Mouse (Mus musculus) right cerebral cortex, adult 18-20 months (tissue): ENCODE data around the gene Cplx3.

Experiments used
- DNase-seq: peaks from one replicate; pipeline ENCODE4 v3.0.0; 2022; ENCODE audit warnings: mixed read lengths

Gene Cplx3

GRCm38 (mm10) chr9:57637741-57638322 is 31.8 kb upstream of the Cplx3 start:
- DNase-seq = no peak

- DNase-seq = no peak
Measured at GRCm38 (mm10) chr9:57637272-57637671, 31.2 kb upstream of the Cplx3 start.

DNA sequence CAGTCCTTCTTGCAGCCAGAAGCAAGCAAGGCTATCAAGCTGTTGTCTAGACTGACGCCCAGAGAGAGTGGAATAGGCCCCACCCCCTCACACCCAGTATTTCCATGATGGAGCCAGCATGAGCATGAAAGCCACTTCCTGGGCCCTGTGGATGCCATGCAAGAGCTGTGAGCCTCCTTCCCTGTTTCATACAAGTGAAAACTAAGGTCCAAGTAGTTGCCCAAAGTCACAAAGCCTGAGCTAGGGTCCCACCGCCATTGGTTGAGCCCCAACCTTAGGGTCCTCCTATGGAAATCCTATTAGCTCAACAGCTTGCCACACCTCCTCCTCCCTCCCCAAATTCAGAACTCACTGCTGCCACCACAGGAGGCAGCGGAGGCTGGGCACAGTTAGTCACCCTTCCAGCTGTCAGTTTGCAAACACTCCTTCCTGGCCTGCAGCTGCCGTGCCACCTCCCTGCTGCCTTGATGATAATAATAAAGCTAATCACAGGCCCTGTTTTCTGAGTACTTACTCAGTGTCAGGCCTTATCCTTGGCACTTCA is 27.5 kb upstream of the Cplx3 start:
- DNase-seq = peak; percentile 66

GRCm38 (mm10) chr9:57629118-57629874 is 23.2 kb upstream of the Cplx3 start:
- peak; percentile 62 for DNase-seq

DNA sequence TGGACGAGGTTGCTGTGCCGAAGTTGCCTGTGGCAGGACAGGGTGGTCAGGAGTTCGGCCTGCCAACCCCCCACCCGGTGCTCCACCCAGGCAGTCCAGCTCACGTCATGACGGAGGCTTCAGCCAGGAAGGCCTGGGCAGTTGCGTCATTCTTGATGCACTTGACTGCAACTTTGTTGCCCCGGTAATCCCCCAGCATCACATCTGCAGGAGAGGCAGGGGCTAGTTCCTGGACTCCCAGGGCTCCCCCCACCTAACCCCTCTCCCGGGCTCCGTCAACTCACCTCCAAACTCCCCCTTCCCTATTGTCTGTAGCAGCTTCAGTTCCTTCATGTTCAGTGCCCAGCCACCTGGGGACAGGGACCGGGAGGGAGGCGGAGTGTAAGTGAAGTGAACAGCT is 22.6 kb upstream of the Cplx3 start:
- no peak for DNase-seq

GRCm38 (mm10) chr9:57627892-57628291 is 21.8 kb upstream of the Cplx3 start:
- DNase-seq = no peak

DNA sequence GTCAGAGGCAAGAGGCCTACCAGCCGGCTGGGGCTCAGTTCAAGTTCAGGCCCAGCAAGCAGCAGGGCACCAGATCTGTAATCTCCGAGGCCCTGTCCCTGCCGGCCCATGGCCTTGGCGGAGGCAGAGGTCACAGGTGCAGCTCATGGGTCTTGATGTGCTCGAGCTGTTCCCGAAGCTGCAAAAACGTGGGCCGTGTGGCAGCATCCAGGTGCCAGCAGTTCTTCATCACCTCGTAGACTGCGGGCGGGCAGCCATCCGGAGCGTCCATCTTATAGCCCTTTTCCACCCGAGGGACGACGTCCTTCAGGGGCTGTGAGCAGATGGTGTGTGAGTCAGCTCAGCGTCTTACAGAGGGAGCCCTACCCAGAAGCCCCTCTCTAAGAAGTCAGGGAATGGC is 21.1 kb upstream of the Cplx3 start:
- DNase-seq = no peak

DNA sequence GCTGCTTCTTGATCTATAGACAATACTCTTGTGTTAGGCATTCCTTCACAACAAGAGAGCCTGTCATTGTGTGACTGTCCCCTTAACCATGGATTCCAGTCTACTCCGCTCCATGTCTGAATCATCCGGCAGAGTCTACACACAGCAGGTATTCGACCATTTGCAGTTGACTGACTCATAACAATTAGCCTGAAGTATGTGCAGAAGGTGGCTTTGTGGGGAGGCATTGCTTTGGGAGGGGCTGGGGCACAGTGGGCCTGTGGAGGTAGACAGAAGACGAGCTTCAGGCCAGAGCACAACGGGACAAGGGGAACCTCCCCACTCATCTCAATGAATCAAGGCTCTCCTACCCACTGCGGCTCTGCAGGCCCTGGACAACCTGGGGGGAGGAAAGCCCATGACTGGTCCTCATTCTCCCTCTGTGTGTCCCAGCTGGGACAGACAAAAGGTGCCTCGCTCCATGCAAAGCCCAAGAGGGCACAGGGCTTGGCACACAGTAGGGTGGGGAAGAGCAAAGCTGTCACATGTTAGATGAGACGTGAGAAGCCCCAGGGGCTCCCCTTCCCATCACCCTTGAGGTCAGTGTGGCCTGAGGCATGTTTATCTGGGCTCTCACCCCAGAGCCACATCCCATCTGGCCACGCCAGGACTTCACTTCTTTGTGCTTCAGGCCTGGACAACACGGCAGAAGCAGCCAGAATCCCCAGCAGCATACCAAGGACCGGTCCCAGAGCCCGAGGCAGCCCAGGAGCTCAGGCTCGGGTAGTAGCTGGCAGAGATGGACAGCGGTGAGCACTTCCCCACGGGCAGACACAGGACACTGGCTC is 19.8 kb upstream of the Cplx3 start:
- DNase-seq = no peak

- no peak for DNase-seq
Measured at GRCm38 (mm10) chr9:57624295-57624694, 18.2 kb upstream of the Cplx3 start.

GRCm38 (mm10) chr9:57620674-57621073 is 14.6 kb upstream of the Cplx3 start, which contains the start of gene Lman1l:
TSS of gene Lman1l (minus strand) at chr9:57620774.
- DNase-seq = no peak

DNA sequence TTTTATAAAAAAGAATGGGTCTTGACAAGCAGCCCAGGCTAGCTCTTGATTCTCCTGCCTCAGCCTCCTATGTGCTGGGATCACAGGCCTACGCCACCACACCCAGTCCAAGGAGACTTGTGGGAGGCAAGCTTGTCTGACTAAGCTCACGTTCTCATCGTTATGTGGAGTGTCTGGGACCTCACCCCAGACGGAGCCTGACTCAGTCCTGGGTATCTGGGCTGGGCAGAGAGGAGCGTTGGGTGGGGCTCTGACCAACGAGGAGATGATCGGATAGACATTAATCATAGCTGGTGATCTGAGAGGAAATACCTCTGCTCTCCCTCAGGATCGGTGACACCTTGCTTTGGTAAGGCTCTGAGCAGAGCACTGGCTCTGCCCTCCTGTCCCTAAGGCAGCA is 12.8 kb upstream of the Cplx3 start:
- no peak for DNase-seq

GRCm38 (mm10) chr9:57617556-57618169 is 11.6 kb upstream of the Cplx3 start:
- no peak for DNase-seq

GRCm38 (mm10) chr9:57614786-57615185 is 8.7 kb upstream of the Cplx3 start:
- DNase-seq = no peak

- no peak for DNase-seq
Measured at GRCm38 (mm10) chr9:57613975-57614374, 7.9 kb upstream of the Cplx3 start.

GRCm38 (mm10) chr9:57612587-57612986 is 6.5 kb upstream of the Cplx3 start:
- no peak for DNase-seq

- DNase-seq = no peak
Measured at GRCm38 (mm10) chr9:57610359-57610826, 4.3 kb upstream of the Cplx3 start.

- no peak for DNase-seq
Measured at GRCm38 (mm10) chr9:57609803-57610202, 3.7 kb upstream of the Cplx3 start.

DNA sequence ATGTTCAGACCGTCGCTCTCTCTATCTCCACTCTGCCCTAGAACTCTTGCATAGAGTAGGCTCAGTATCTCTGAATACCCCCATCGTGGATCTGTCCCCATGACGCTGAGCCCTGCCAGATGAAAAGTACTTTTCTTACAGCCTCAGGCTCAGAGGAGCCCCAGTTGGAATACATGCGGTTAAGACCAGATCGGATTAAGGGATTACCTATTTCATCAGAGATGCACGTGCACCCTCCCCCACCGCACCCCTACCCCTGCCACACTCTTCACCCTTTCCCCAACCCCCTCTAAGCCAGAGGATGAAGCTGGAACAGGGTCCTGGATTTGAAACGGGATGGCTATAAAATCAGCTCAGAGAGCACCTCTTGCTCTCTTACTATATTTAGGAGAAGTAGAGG is 578 bp downstream of the Cplx3 start:
- DNase-seq = no peak

DNA sequence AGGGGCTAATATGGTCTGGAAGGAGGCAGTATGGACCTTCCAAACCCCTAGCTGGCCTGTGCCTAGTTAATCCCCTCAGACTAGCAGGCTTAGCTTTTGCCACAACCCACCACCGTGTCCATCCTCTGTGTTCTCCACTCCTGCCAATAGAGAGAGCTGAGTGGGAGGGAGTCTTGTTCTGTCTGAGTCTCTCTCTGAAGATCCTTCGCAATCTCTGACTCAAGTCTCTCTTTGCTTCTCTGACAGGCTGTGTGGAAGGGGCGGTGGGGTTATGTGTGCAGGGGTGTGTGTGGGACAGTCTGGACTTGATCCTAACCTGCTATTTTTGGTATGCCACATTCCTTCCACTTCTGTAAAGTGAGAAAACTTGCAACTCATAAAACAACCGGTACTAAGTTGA is 1.2 kb downstream of the Cplx3 start:
- DNase-seq = no peak

DNA sequence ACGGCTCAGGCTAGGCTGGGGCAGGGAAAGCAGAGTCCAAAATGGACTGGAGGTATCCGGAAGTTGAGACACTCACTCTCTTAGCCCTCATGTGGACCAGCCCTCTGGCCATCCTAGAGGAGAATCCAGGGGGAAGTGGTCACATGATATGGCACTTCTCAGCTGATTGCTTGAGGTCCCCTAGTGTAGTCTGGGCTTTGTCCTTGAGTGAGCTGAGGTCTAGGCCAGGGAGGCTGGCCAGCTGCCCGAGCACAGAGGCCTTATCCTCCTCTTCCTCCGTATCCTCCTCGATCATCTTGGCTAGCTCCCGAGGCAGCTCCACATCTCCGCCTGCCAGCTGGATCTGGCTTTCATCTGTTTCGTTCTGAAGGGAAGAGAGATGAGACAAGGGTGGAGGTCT is 4.0 kb downstream of the Cplx3 start:
- no peak for DNase-seq

GRCm38 (mm10) chr9:57601353-57601706 is 4.8 kb downstream of the Cplx3 start:
- DNase-seq = peak; percentile 76

- DNase-seq = no peak
Measured at GRCm38 (mm10) chr9:57600620-57601352, 5.3 kb downstream of the Cplx3 start.
